Mouse (Mus musculus) kidney, postnatal 0 days (tissue): ENCODE data around the gene Trpm5. TPM values are rescaled to one million over a fixed set of nuclear protein-coding genes. Genes with fewer than 3 reads are reported as not detected.

ENCODE experiments used
- ATAC-seq: fragments of 200-750 bp; cut with Nextera tagmentation; replicated peaks from 2 replicates; pipeline ENCODE4 v1.8.0; 2017; ENCODE audit warnings: low read depth, moderate number of reproducible peaks, moderate TSS enrichment, moderate library complexity; ENCODE audit not compliant: low FRiP score
- DNase-seq: peaks from one replicate; pipeline ENCODE4 v3.0.0-alpha.2; 2016; ENCODE audit warnings: low spot score
- H3K27ac ChIP-seq: fragments of 300-500 bp; sonication (generic); 2 replicates; pipeline ENCODE4 v1.5.1; 2014; ENCODE audit warnings: mild to moderate bottlenecking
- H3K27me3 ChIP-seq: fragments of 300-500 bp; sonication (generic); 2 replicates; pipeline ENCODE4 v1.6.1; 2014; ENCODE audit warnings: low read length, mixed read lengths; ENCODE audit not compliant: insufficient read depth
- H3K36me3 ChIP-seq: fragments of 300-500 bp; sonication (generic); 2 replicates; pipeline ENCODE4 v1.6.1; 2014; ENCODE audit warnings: low read length, mixed read lengths; ENCODE audit not compliant: insufficient read depth
- H3K4me1 ChIP-seq: fragments of 300-500 bp; sonication (generic); replicated peaks from 2 replicates; pipeline ENCODE4 v1.6.1; 2014; ENCODE audit warnings: antibody characterized with exemption, low read length, mixed read lengths; ENCODE audit not compliant: insufficient read depth
- H3K4me2 ChIP-seq: fragments of 300-500 bp; sonication (generic); 2 replicates; pipeline ENCODE4 v1.6.1; 2014; ENCODE audit warnings: mild to moderate bottlenecking, low read length, moderate library complexity, mixed read lengths
- H3K4me3 ChIP-seq: fragments of 300-500 bp; sonication (generic); replicated peaks from 2 replicates; pipeline ENCODE4 v1.5.1; 2014; ENCODE audit warnings: low read depth, low read length
- H3K9ac ChIP-seq: fragments of 300-500 bp; sonication (generic); 2 replicates; pipeline ENCODE4 v1.6.1; 2014; ENCODE audit warnings: low read depth, low read length
- H3K9me3 ChIP-seq: fragments of 300-500 bp; sonication (generic); replicated peaks from 2 replicates; pipeline ENCODE4 v1.6.1; 2016; ENCODE audit warnings: low read length, inconsistent platforms, mixed read lengths
- CTCF ChIP-seq: IDR thresholded peaks from 2 replicates; pipeline ENCODE4 v1.5.1; 2016; ENCODE audit warnings: antibody characterized with exemption, low read depth, mild to moderate bottlenecking, moderate library complexity
- WGBS: fragments of 180-500 bp; shearing (Covaris S2); extraction: QIAGEN DNeasy Blood & Tissue Kit; methylation state at CpG from one replicate; pipeline ENCODE4 v1.1.7; 2014; 5-methylcytosine and 5-hydroxymethylcytosine counted together
- polyA plus RNA-seq: library from polyadenylated mRNA; unstranded; fragments of >200 nt; fragmentation: Nextera tagmentation; extraction: Ambion mirVana; gene quantifications from 2 replicates; pipeline ENCODE4 v1.2.1, GENCODE M21; 2015

Gene Trpm5
- polyA plus RNA-seq = 3.4 and 3.9 TPM in 2 replicates

DNA sequence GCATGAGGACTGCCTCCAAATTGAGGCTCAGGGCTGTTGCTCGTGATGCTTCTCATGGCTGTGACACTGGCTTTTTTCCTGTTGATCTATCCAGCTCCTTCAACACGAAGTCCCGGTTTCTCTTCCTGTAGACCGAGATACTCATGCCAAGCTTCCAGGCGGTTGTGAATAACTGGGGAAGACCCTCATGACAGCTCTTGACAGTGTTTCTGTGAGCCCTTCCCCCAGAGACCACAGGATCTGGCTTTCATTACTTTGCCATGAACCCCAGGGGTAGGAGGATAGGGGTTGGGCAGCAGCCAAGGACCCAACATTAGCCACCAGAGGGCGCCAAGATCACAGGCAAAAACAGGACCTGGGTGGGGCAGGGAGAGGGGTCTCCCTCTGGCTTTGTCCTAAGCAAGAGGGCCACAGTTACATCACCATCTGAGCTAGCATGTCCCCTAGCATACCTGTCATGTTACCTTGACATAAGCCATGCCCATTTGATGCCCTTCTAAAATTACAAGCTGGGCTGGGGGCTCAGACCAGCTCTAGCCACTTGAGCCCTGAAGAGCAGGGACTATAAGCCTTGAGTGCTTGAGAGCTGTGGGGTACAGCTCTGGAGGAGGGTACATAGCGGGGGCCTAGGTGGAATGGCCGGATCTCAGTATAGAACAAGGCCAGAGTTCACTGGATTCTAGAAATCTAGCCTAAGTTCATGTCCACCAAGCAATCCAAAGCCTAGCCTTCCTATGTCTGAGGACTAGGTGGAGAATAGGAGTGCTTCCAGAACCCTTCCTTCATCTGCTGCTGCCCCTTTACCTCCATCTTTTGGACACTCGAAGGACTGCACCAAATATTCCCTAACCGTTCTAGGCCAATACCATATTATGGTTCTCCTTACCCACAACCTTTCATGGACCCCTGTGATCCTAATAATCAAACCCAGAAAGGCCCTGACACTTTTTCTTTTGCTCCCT is at the start of gene Trpm5:
Trpm5 (minus strand) TSS at position 51 of the 962 bp plus-strand sequence.
- Histone ChIP-seq H3K27ac (no peak within 1 kb of the TSS), H3K4me1 (no peaks in the 10 kb centered on the region), H3K9me3 (no peaks in the 10 kb centered on the region), H3K4me2 (no peak within 1 kb of the TSS), H3K9ac (no peak within 1 kb of the TSS), H3K36me3 (no peaks in the 10 kb centered on the region), H3K4me3 (no peak within 1 kb of the TSS), H3K27me3 (no peaks in the 10 kb centered on the region)
- peak; percentile 90 for TF ChIP-seq CTCF
- 42% methylated on average over 10 of the region's 10 CpGs for WGBS
- DNase-seq (peak; percentile 70), ATAC-seq (peak; percentile 41; the same call in 1 of the 2 replicates)

- H3K27me3 ChIP-seq = no peaks in the 10 kb centered on the region
- DNase-seq (no peak), ATAC-seq (no peak)
- no peak overlapping the region for H3K9ac ChIP-seq
- H3K27ac ChIP-seq = no peak overlapping the region
- no peak overlapping the region for H3K4me2 ChIP-seq
- H3K4me1 ChIP-seq = no peaks in the 10 kb centered on the region; the same call in 1 of the 2 replicates
- no peak for TF ChIP-seq CTCF
- 90% methylated on average over 2 of the region's 2 CpGs for WGBS
- H3K9me3 ChIP-seq = no peaks in the 10 kb centered on the region
- H3K4me3 ChIP-seq = no peak overlapping the region
- H3K36me3 ChIP-seq = no peaks in the 10 kb centered on the region
Measured at GRCm38 (mm10) chr7:143142680-143143079, 48.2 kb upstream of the Trpm5 start.

DNA sequence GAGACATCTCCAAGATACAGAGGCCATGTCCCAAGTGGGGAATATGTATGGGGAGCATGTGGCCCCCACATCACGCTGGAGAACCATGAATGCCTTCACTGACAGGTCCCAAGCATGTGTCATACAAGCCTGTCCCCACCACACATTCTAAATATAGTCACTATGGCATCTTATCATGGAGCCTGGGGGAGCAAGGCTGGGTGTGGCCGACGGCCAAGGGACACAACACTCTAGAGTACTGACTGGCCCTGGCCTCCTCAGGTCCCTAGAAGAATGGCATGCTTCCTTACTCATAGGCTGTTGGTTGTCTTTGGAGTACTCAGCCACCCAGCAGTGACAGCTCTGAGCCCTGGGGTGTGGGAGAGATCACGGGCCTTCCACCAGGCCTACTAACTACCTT is 45.5 kb upstream of the Trpm5 start:
- WGBS = 81% methylated on average over 4 of the region's 4 CpGs
- DNase-seq (no peak), ATAC-seq (no peak)
- no peak overlapping the region for H3K4me3 ChIP-seq
- H3K27ac ChIP-seq = no peak overlapping the region
- no peaks in the 10 kb centered on the region for H3K27me3 ChIP-seq
- no peak for TF ChIP-seq CTCF
- no peaks in the 10 kb centered on the region for H3K4me1 ChIP-seq
- H3K9ac ChIP-seq = no peak overlapping the region
- no peaks in the 10 kb centered on the region for H3K36me3 ChIP-seq
- no peak overlapping the region for H3K4me2 ChIP-seq
- H3K9me3 ChIP-seq = no peaks in the 10 kb centered on the region

DNA sequence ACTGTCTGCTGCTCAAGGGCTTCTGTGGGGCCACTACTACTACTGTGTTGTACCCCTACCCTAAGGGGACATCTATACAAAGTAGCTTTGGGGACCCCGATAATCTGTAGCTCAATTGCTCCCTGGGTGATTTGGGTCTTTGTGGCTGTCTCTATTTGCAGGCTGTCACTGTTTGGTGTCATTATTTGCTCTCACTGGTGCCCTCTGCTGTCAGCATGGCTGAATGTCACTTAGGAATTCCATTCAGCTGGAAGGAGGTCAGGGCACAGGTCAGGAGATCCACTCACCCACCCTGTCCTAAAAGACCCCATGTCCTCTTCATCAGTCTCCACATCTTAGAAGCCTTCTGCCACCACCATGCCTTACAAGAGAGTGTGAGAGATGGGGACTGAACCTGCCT is 44.3 kb upstream of the Trpm5 start:
- Histone ChIP-seq H3K4me1 (no peaks in the 10 kb centered on the region), H3K36me3 (no peaks in the 10 kb centered on the region), H3K9ac (no peak overlapping the region), H3K9me3 (no peaks in the 10 kb centered on the region), H3K27ac (no peak overlapping the region), H3K4me3 (no peak overlapping the region), H3K4me2 (no peak overlapping the region), H3K27me3 (no peaks in the 10 kb centered on the region)
- ATAC-seq (0 out of 2 replicates have a peak, but pooled peaks have one; percentile 29), DNase-seq (peak; percentile 67)
- TF ChIP-seq CTCF = peak; percentile 81
- WGBS = 47% methylated on average over 1 of the region's 1 CpGs

GRCm38 (mm10) chr7:143136561-143136960 is 42.1 kb upstream of the Trpm5 start:
- DNase-seq = no peak
- H3K4me1 ChIP-seq = no peaks in the 10 kb centered on the region
- no peaks in the 10 kb centered on the region for H3K36me3 ChIP-seq
- no peaks in the 10 kb centered on the region for H3K9me3 ChIP-seq
- no peak overlapping the region for H3K9ac ChIP-seq
- WGBS = 27% methylated on average over 5 of the region's 5 CpGs
- no peak overlapping the region for H3K27ac ChIP-seq
- no peak overlapping the region for H3K4me2 ChIP-seq
- no peak for TF ChIP-seq CTCF
- H3K27me3 ChIP-seq = no peaks in the 10 kb centered on the region
- H3K4me3 ChIP-seq = no peak overlapping the region
- no peak for ATAC-seq

- Histone ChIP-seq H3K4me2 (no peak overlapping the region), H3K27ac (no peak overlapping the region), H3K9me3 (no peaks in the 10 kb centered on the region), H3K4me3 (no peak overlapping the region), H3K9ac (no peak overlapping the region), H3K36me3 (no peaks in the 10 kb centered on the region), H3K4me1 (no peaks in the 10 kb centered on the region), H3K27me3 (no peaks in the 10 kb centered on the region)
- no peak for DNase-seq
- no peak for TF ChIP-seq CTCF
- ATAC-seq = no peak
- WGBS = 59% methylated on average over 2 of the region's 2 CpGs
Measured at GRCm38 (mm10) chr7:143136125-143136524, 41.7 kb upstream of the Trpm5 start.
